Mouse (Mus musculus) ES-Bruce4 (cell line): ENCODE measurements at regions not wholly inside any gene's neighbourhood (a gene's known extent, or its start where the extent isn't known, plus 50 kb on each side); places are given as distances from the start of the nearest gene placed in this dataset.

Experiments
- CTCF ChIP-seq: IDR thresholded peaks from one replicate; pipeline ENCODE4 v1.8.1; 2011; ENCODE audit warnings: low read depth, low read length
- EP300 ChIP-seq: IDR thresholded peaks from 2 replicates; pipeline ENCODE4 v1.6.1; 2011; ENCODE audit warnings: low read depth, low read length; ENCODE audit not compliant: insufficient read depth
- POLR2A ChIP-seq: IDR thresholded peaks from one replicate; pipeline ENCODE4 v1.8.1; 2011; ENCODE audit warnings: low read length; ENCODE audit not compliant: insufficient read depth

GRCm38 (mm10) chr13:48734985-48735384 is 72.2 kb downstream of the Barx1 start:
- no peak for TF ChIP-seq CTCF
- TF ChIP-seq POLR2A = no peak
- no peak for TF ChIP-seq EP300
